Mouse (Mus musculus) MEL (cell line): Measurements from ENCODE around the gene Sycp2.

Experiments
- CHD2 ChIP-seq: IDR thresholded peaks from 2 replicates; pipeline ENCODE4 v1.6.1; 2011; ENCODE audit warnings: low read length, improper control_type of control experiment
- CTCF ChIP-seq, 3 experiments: IDR thresholded peaks in 2 of 3; conservative IDR thresholded peaks in 1 of 3; 2 replicates each; pipeline ENCODE4 v1.5.1; 2011 to 2012; ENCODE audit warnings: low read length in 3 of 3, low read depth in 2 of 3, mild to moderate bottlenecking in 2 of 3, improper control_type of control experiment in 1 of 3, inconsistent platforms in 1 of 3, mixed read lengths in 1 of 3, moderate library complexity in 1 of 3; ENCODE audit not compliant: control insufficient read depth in 1 of 3, insufficient read depth in 1 of 3, poor library complexity in 1 of 3, severe bottlenecking in 1 of 3
- E2F4 ChIP-seq: IDR thresholded peaks from 2 replicates; pipeline ENCODE4 v1.6.1; 2011; ENCODE audit warnings: low read depth, low read length, improper control_type of control experiment, borderline replicate concordance
- EP300 ChIP-seq, 2 experiments: IDR thresholded peaks; 2 replicates each; pipeline ENCODE4 v1.6.1; 2011; ENCODE audit warnings: improper control_type of control experiment in 2 of 2, low read length in 2 of 2, low read depth in 1 of 2, mild to moderate bottlenecking in 1 of 2
- ETS1 ChIP-seq: IDR thresholded peaks from 2 replicates; pipeline ENCODE4 v1.6.1; 2012; ENCODE audit warnings: low read depth, mild to moderate bottlenecking, inconsistent platforms, low read length, improper control_type of control experiment, moderate library complexity
- MYC ChIP-seq: IDR thresholded peaks from 2 replicates; pipeline ENCODE4 v1.6.1; 2011; ENCODE audit warnings: low read depth, mild to moderate bottlenecking, low read length, improper control_type of control experiment, moderate library complexity
- POLR2A ChIP-seq, 2 experiments: IDR thresholded peaks; 2 replicates each; pipeline ENCODE4 v1.6.1; 2011 to 2012; ENCODE audit warnings: low read length in 2 of 2, mild to moderate bottlenecking in 2 of 2, control low read depth in 1 of 2, improper control_type of control experiment in 1 of 2, low read depth in 1 of 2, moderate library complexity in 1 of 2; ENCODE audit not compliant: control insufficient read depth in 1 of 2, insufficient read depth in 1 of 2, poor library complexity in 1 of 2
- POLR2AphosphoS2 ChIP-seq: IDR thresholded peaks from 2 replicates; pipeline ENCODE4 v1.6.1; 2011; ENCODE audit warnings: low read length, improper control_type of control experiment
- SMC3 ChIP-seq: IDR thresholded peaks from 2 replicates; pipeline ENCODE4 v1.6.1; 2011; ENCODE audit warnings: low read depth, low read length, improper control_type of control experiment
- TBP ChIP-seq: IDR thresholded peaks from 2 replicates; pipeline ENCODE4 v1.8.0; 2011; ENCODE audit warnings: low read depth, low read length, improper control_type of control experiment
- TCF12 ChIP-seq: IDR thresholded peaks from 2 replicates; pipeline ENCODE4 v1.6.1; 2014; ENCODE audit warnings: low read depth, mild to moderate bottlenecking, inconsistent platforms, low read length, improper control_type of control experiment, moderate library complexity
- ZC3H11A ChIP-seq: IDR thresholded peaks from 2 replicates; pipeline ENCODE4 v1.6.1; 2012; ENCODE audit warnings: low read depth, mild to moderate bottlenecking, inconsistent platforms, low read length, improper control_type of control experiment
- ZKSCAN1 ChIP-seq: IDR thresholded peaks from 2 replicates; pipeline ENCODE4 v1.6.1; 2012; ENCODE audit warnings: low read depth, mild to moderate bottlenecking, inconsistent platforms, low read length, improper control_type of control experiment, moderate library complexity

DNA sequence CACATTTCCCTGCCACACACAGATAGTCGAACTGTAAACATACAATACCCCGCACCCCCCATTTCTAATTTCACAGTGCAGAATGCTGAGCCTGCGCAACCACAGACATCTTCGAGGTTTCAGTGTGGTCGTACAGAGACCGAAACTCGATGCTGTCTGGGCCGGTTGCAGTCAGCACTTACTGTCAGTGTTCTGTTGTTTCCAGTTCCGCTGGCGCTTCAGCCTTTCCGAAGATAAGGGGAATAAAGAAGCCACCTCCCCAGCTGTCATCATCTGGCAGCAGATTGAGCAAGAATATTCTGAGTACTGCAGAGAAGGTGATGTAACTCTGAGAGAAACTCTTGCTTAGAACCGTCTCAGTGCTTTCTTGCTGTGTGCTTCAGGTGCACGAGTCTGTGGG is 8.9 kb upstream of the Sycp2 start:
- TF ChIP-seq EP300 (IDR thresholded peaks at IDR 0.05; ENCODE audit: low read depth in 1 of 2, low read length in 2 of 2) (no peak), TBP (no peak), POLR2A (IDR thresholded peaks at IDR 0.05; ENCODE audit: control insufficient read depth in 1 of 2, insufficient read depth in 1 of 2, low read depth in 1 of 2, low read length in 2 of 2, poor library complexity in 1 of 2) (no peak), CTCF (IDR thresholded peaks at IDR 0.05 in 2 of 3, conservative IDR thresholded peaks at IDR 0.05 in 1 of 3; ENCODE audit: control insufficient read depth in 1 of 3, insufficient read depth in 1 of 3, low read depth in 2 of 3, low read length in 3 of 3, poor library complexity in 1 of 3, severe bottlenecking in 1 of 3) (no peak), ETS1 (no peak), ZKSCAN1 (no peak), POLR2AphosphoS2 (no peak), MYC (no peak), TCF12 (no peak), CHD2 (no peak), SMC3 (no peak), ZC3H11A (no peak), E2F4 (no peak)
